Mouse (Mus musculus) left cerebral cortex, postnatal 4 days (tissue): ENCODE results near the gene Ighmbp2. TPM values are rescaled to one million over a fixed set of nuclear protein-coding genes. Genes with fewer than 3 reads are reported as not detected.

Experiments used
- microRNA-seq: library from miRNA; unstranded; fragments of <30 nt; microRNA quantifications from one replicate; pipeline ENCODE4 v1.2.0, GENCODE M21; 2022
- total RNA-seq, 2 experiments: library from RNA; stranded (reverse); gene quantifications; 2 replicates each; pipeline ENCODE4 v1.2.3; 2021

The Ighmbp2 gene
- total RNA-seq, 2 experiments from 2014 or later, result 13.5 TPM

Small RNAs within 50 kb of the gene (microRNA-seq; reads per million reads assigned to microRNA genes)
- gene Mir6984, result not detected

Other genes with a start within 250 kb of the Ighmbp2 start
- gene Mrpl21, start 116 bp downstream of the Ighmbp2 start, total RNA-seq, result 10 to 100 TPM; 51.5 to 52.5 TPM
- gene Cpt1a, start 39.3 kb upstream of the Ighmbp2 start, total RNA-seq, result 10 to 100 TPM; 24.1 to 28.5 TPM
- gene Tesmin, start 105.8 kb upstream of the Ighmbp2 start, total RNA-seq, result under 1 TPM; 0.32 to 0.66 TPM
- gene Gal, start 131.5 kb upstream of the Ighmbp2 start, total RNA-seq, result 1 to 10 TPM; 1.7 to 4.0 TPM